Mouse (Mus musculus): ENCODE results near the gene Zfp853. TPM values are rescaled to one million over a fixed set of nuclear protein-coding genes. Genes with fewer than 3 reads are reported as not detected.

Gene Zfp853
- polyA plus RNA-seq, 1 experiment from 2014 or later = not detected

GRCm38 (mm10) chr5:143253186-143253880, 40.1 kb downstream of the Zfp853 start:
- peaks cover 8% of the 10 kb centered on the region for H3K4me1 ChIP-seq (ENCODE audit: control insufficient read depth, low read depth, low read length)
- no peaks in the 10 kb centered on the region for H3K9me3 ChIP-seq (replicated peaks; ENCODE audit: control insufficient read depth, low read length)
- ATAC-seq (ENCODE audit: low read depth) = no peak
- H3K27me3 ChIP-seq (ENCODE audit: control insufficient read depth, insufficient read depth, low read depth, low read length) = peaks cover 62% of the 10 kb centered on the region
- H3K4me3 ChIP-seq (ENCODE audit: low read depth, low read length) = peak overlapping the region; percentile 34
- no peak overlapping the region for H3K27ac ChIP-seq (ENCODE audit: low read length)
- H3K9ac ChIP-seq (ENCODE audit: low read depth, low read length) = no peak overlapping the region
- WGBS (ENCODE audit: insufficient replicate concordance) = 2% methylated on average over 101 of the region's 103 CpGs
- no peaks in the 10 kb centered on the region for H3K36me3 ChIP-seq (ENCODE audit: control insufficient read depth, insufficient read depth)
- H3K4me2 ChIP-seq (ENCODE audit: low read depth, low read length) = peak overlapping the region; percentile 49

DNA sequence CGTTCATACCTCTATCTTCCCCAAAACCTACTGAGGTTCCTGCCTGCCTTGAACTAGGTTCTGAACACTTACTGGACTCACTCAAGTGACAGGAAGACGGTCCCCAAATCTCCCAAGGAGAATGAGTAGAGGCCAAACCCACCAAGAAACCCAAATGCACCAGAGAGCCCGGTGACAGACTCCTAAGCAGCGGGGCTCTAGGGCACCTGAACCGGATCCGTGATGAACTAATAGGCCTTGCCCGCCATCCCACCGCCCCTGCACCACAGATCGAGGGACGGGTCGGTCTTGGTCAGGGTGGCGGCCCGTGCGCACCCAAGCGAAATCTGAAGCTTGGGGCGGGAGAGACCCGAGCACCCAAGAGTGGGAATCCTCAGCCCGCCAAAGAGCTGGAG, 40.6 kb downstream of the Zfp853 start:
- Histone ChIP-seq H3K9ac (ENCODE audit: low read depth, low read length) (no peak overlapping the region), H3K36me3 (ENCODE audit: control insufficient read depth, insufficient read depth) (no peaks in the 10 kb centered on the region), H3K9me3 (replicated peaks; ENCODE audit: control insufficient read depth, low read length) (no peaks in the 10 kb centered on the region), H3K4me3 (ENCODE audit: low read depth, low read length) (no peak overlapping the region), H3K4me1 (ENCODE audit: control insufficient read depth, low read depth, low read length) (peaks cover 8% of the 10 kb centered on the region), H3K27me3 (ENCODE audit: control insufficient read depth, insufficient read depth, low read depth, low read length) (peaks cover 62% of the 10 kb centered on the region), H3K4me2 (ENCODE audit: low read depth, low read length) (no peak overlapping the region), H3K27ac (ENCODE audit: low read length) (no peak overlapping the region)
- 16% methylated on average over 18 of the region's 18 CpGs for WGBS (ENCODE audit: insufficient replicate concordance)
- ATAC-seq (ENCODE audit: low read depth) = no peak

- Histone ChIP-seq H3K4me2 (ENCODE audit: low read depth, low read length) (no peak overlapping the region), H3K4me3 (ENCODE audit: low read depth, low read length) (no peak overlapping the region), H3K27me3 (ENCODE audit: control insufficient read depth, insufficient read depth, low read depth, low read length) (peaks cover 62% of the 10 kb centered on the region), H3K27ac (ENCODE audit: low read length) (no peak overlapping the region), H3K36me3 (ENCODE audit: control insufficient read depth, insufficient read depth) (no peaks in the 10 kb centered on the region), H3K4me1 (ENCODE audit: control insufficient read depth, low read depth, low read length) (peaks cover 8% of the 10 kb centered on the region), H3K9ac (ENCODE audit: low read depth, low read length) (no peak overlapping the region), H3K9me3 (replicated peaks; ENCODE audit: control insufficient read depth, low read length) (no peaks in the 10 kb centered on the region)
- 42% methylated on average over 6 of the region's 6 CpGs for WGBS (ENCODE audit: insufficient replicate concordance)
- ATAC-seq (ENCODE audit: low read depth) = no peak
These were observed 41.4 kb downstream of the Zfp853 start for GRCm38 (mm10) chr5:143252039-143252438.

DNA sequence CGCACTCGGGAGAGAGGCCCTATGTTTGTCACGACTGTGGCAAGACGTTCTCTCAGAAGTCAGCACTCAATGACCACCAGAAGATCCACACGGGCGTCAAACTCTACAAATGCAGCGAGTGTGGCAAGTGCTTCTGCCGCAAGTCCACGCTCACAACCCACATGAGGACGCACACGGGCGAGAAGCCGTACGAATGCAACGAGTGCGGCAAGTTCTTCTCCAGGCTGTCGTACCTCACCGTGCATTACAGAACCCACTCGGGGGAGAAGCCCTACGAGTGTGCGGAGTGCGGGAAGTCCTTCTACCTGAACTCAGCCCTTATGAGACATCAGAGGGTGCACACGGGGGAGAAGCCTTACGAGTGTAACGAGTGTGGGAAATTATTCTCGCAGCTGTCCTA, 48.5 kb downstream of the Zfp853 start:
- Histone ChIP-seq H3K4me2 (ENCODE audit: low read depth, low read length) (no peak overlapping the region), H3K27ac (ENCODE audit: low read length) (no peak overlapping the region), H3K9ac (ENCODE audit: low read depth, low read length) (no peak overlapping the region), H3K27me3 (ENCODE audit: control insufficient read depth, insufficient read depth, low read depth, low read length) (no peaks in the 10 kb centered on the region), H3K4me3 (ENCODE audit: low read depth, low read length) (no peak overlapping the region), H3K36me3 (ENCODE audit: control insufficient read depth, insufficient read depth) (peaks cover 23% of the 10 kb centered on the region), H3K4me1 (ENCODE audit: control insufficient read depth, low read depth, low read length) (no peaks in the 10 kb centered on the region), H3K9me3 (replicated peaks; ENCODE audit: control insufficient read depth, low read length) (no peaks in the 10 kb centered on the region)
- ATAC-seq (ENCODE audit: low read depth) = no peak
- 89% methylated on average over 26 of the region's 26 CpGs for WGBS (ENCODE audit: insufficient replicate concordance)

Other genes starting within 250 kb of the Zfp853 start
- gene Rnf216, start 180.6 kb downstream of the Zfp853 start, polyA plus RNA-seq (2015; fragmentation: Nextera tagmentation; extraction: Ambion mirVana) = 14.3 and 14.6 TPM in 2 replicates
- not detected in 2 replicates for gene Olfr718-ps1, start 146.0 kb downstream of the Zfp853 start, polyA plus RNA-seq (2015; fragmentation: Nextera tagmentation; extraction: Ambion mirVana)
- gene Rbak, start 112.8 kb downstream of the Zfp853 start, polyA plus RNA-seq (2015; fragmentation: Nextera tagmentation; extraction: Ambion mirVana) = 1.4 and 1.5 TPM in 2 replicates
- gene Spdye4b, start 112.6 kb downstream of the Zfp853 start, polyA plus RNA-seq (2015; fragmentation: Nextera tagmentation; extraction: Ambion mirVana) = not detected in 2 replicates
- gene Spdye4a, start 66.7 kb downstream of the Zfp853 start, polyA plus RNA-seq (2015; fragmentation: Nextera tagmentation; extraction: Ambion mirVana) = not detected in 2 replicates
- gene Zfp12, start 58.5 kb downstream of the Zfp853 start, polyA plus RNA-seq (2015; fragmentation: Nextera tagmentation; extraction: Ambion mirVana) = 2.0 and 2.1 TPM in 2 replicates
- 0.12 and 0.26 TPM in 2 replicates for gene Zfp316, start 23.6 kb downstream of the Zfp853 start, polyA plus RNA-seq (2015; fragmentation: Nextera tagmentation; extraction: Ambion mirVana)
- gene E130309D02Rik, start 21.7 kb upstream of the Zfp853 start, polyA plus RNA-seq (2015; fragmentation: Nextera tagmentation; extraction: Ambion mirVana) = 16.6 and 16.8 TPM in 2 replicates
- 23.9 and 25.5 TPM in 2 replicates for gene Zdhhc4, start 35.6 kb upstream of the Zfp853 start, polyA plus RNA-seq (2015; fragmentation: Nextera tagmentation; extraction: Ambion mirVana)
- not detected in 2 replicates for gene Grid2ip, start 63.7 kb upstream of the Zfp853 start, polyA plus RNA-seq (2015; fragmentation: Nextera tagmentation; extraction: Ambion mirVana)
- gene Kdelr2, start 110.2 kb upstream of the Zfp853 start, polyA plus RNA-seq (2015; fragmentation: Nextera tagmentation; extraction: Ambion mirVana) = 145 and 150 TPM in 2 replicates
- gene Daglb, start 171.0 kb upstream of the Zfp853 start, polyA plus RNA-seq (2015; fragmentation: Nextera tagmentation; extraction: Ambion mirVana) = 7.3 and 7.7 TPM in 2 replicates
- gene Rac1, start 234.4 kb upstream of the Zfp853 start, polyA plus RNA-seq (2015; fragmentation: Nextera tagmentation; extraction: Ambion mirVana) = 104 and 135 TPM in 2 replicates

Measured in liver, embryonic 16.5 days (tissue).